Mouse (Mus musculus) limb, embryonic 14.5 days (tissue): ENCODE measurements around the gene Capn7. TPM values are rescaled to one million over a fixed set of nuclear protein-coding genes. Genes with fewer than 3 reads are reported as not detected.

Experiments
- ATAC-seq: fragments of 200-750 bp; cut with Nextera tagmentation; 2 replicates; pipeline ENCODE4 v1.8.0; 2017; ENCODE audit warnings: low read depth, moderate number of reproducible peaks, moderate TSS enrichment; ENCODE audit not compliant: low FRiP score
- DNase-seq: peaks from one replicate; pipeline ENCODE4 v3.0.0-alpha.2; 2015; ENCODE audit warnings: low spot score
- H3K27ac ChIP-seq: fragments of 300-500 bp; sonication (generic); replicated peaks from 2 replicates; pipeline ENCODE4 v1.5.1; 2014; ENCODE audit warnings: low read depth, mild to moderate bottlenecking, low read length, moderate library complexity, mixed read lengths
- H3K27me3 ChIP-seq: fragments of 300-500 bp; sonication (generic); 2 replicates; pipeline ENCODE4 v1.6.1; 2014; ENCODE audit warnings: low read length, mixed read lengths; ENCODE audit not compliant: control insufficient read depth, insufficient read depth
- H3K36me3 ChIP-seq: fragments of 300-500 bp; sonication (generic); 2 replicates; pipeline ENCODE4 v1.6.1; 2014; ENCODE audit warnings: mild to moderate bottlenecking, low read length, moderate library complexity, mixed read lengths; ENCODE audit not compliant: control insufficient read depth, insufficient read depth
- H3K4me1 ChIP-seq: fragments of 300-500 bp; sonication (generic); 2 replicates; pipeline ENCODE4 v1.6.1; 2014; ENCODE audit warnings: antibody characterized with exemption, low read length, mixed read lengths; ENCODE audit not compliant: control insufficient read depth, insufficient read depth
- H3K4me2 ChIP-seq: fragments of 300-500 bp; sonication (generic); replicated peaks from 2 replicates; pipeline ENCODE4 v1.6.1; 2014; ENCODE audit warnings: low read depth, mild to moderate bottlenecking, low read length, moderate library complexity; ENCODE audit not compliant: severe bottlenecking
- H3K4me3 ChIP-seq: fragments of 300-500 bp; sonication (generic); replicated peaks from 2 replicates; pipeline ENCODE4 v1.5.1; 2014; ENCODE audit warnings: low read length
- H3K9ac ChIP-seq: fragments of 300-500 bp; sonication (generic); 2 replicates; pipeline ENCODE4 v1.6.1; 2014; ENCODE audit warnings: mild to moderate bottlenecking, low read depth, low read length, moderate library complexity; ENCODE audit not compliant: severe bottlenecking
- H3K9me3 ChIP-seq: fragments of 300-500 bp; sonication (generic); 2 replicates; pipeline ENCODE4 v1.6.1; 2016; ENCODE audit warnings: low read length; ENCODE audit not compliant: control insufficient read depth
- POLR2A ChIP-seq: fragments of 200-500 bp; IDR thresholded peaks from 2 replicates; pipeline ENCODE4 v1.8.0; 2012; ENCODE audit warnings: inconsistent platforms, mild to moderate bottlenecking, moderate library complexity, borderline replicate concordance; ENCODE audit not compliant: insufficient read depth, insufficient read length; ENCODE audit errors: extremely low read depth
- WGBS: fragments of 180-500 bp; shearing (Covaris S2); extraction: QIAGEN DNeasy Blood & Tissue Kit; methylation state at CpG from one replicate; pipeline ENCODE4 v1.1.7; 2014; 5-methylcytosine and 5-hydroxymethylcytosine counted together
- polyA plus RNA-seq, 2 experiments: library from polyadenylated mRNA; depleted of rRNA in 1 of 2; stranded (reverse) in 1 of 2; unstranded in 1 of 2; fragments of >200 nt; fragmentation: Nextera tagmentation in 1 of 2; extraction: Ambion mirVana in 1 of 2; gene quantifications; 2 replicates each; pipeline versions ENCODE4 v1.2.1 to v1.2.3; 2012 to 2014

Gene Capn7
- polyA plus RNA-seq, 2 experiments, result 44.1 to 44.7 TPM

GRCm38 (mm10) chr14:31405652-31406051 lies 69.2 kb downstream of the Capn7 start:
- H3K36me3 ChIP-seq, result peaks cover 32% of the 10 kb centered on the region

GRCm38 (mm10) chr14:31406154-31406810 lies 69.8 kb downstream of the Capn7 start:
- Histone ChIP-seq H3K27me3 (no peaks in the 10 kb centered on the region), H3K4me1 (peaks cover 11% of the 10 kb centered on the region), H3K4me2 (no peak overlapping the region), H3K36me3 (peaks cover 31% of the 10 kb centered on the region), H3K9ac (no peak overlapping the region), H3K9me3 (no peaks in the 10 kb centered on the region), H3K4me3 (no peak overlapping the region), H3K27ac (no peak overlapping the region)
- ATAC-seq (no peak), DNase-seq (no peak)
- no peak for TF ChIP-seq POLR2A
- 83% methylated on average over 12 of the region's 12 CpGs for WGBS

More at GRCm38 (mm10) chr14:31405652-31406051, 69.2 kb downstream of the Capn7 start:
- TF ChIP-seq POLR2A, result no peak
- 79% methylated on average over 6 of the region's 6 CpGs for WGBS
- Histone ChIP-seq H3K4me3 (no peak overlapping the region), H3K4me2 (no peak overlapping the region), H3K9ac (no peak overlapping the region), H3K4me1 (peaks cover 11% of the 10 kb centered on the region), H3K9me3 (no peaks in the 10 kb centered on the region), H3K27me3 (no peaks in the 10 kb centered on the region), H3K27ac (no peak overlapping the region)
- ATAC-seq (no peak), DNase-seq (no peak)

GRCm38 (mm10) chr14:31407208-31407607 lies 70.8 kb downstream of the Capn7 start:
- ATAC-seq, result no peak
- H3K9ac ChIP-seq, result no peak overlapping the region
- DNase-seq, result no peak
- no peak overlapping the region for H3K27ac ChIP-seq
- no peak overlapping the region for H3K4me2 ChIP-seq
- H3K4me3 ChIP-seq, result no peak overlapping the region
- 66% methylated on average over 14 of the region's 15 CpGs for WGBS
- no peak for TF ChIP-seq POLR2A
- no peaks in the 10 kb centered on the region for H3K9me3 ChIP-seq
- peaks cover 31% of the 10 kb centered on the region for H3K36me3 ChIP-seq
- no peaks in the 10 kb centered on the region for H3K27me3 ChIP-seq
- H3K4me1 ChIP-seq, result peaks cover 11% of the 10 kb centered on the region

- DNase-seq, result no peak
- no peak for ATAC-seq
- H3K4me3 ChIP-seq, result no peak overlapping the region
- TF ChIP-seq POLR2A, result no peak
- H3K27me3 ChIP-seq, result no peaks in the 10 kb centered on the region
- H3K4me2 ChIP-seq, result no peak overlapping the region
- H3K4me1 ChIP-seq, result peaks cover 11% of the 10 kb centered on the region
- no peak overlapping the region for H3K9ac ChIP-seq
- no peaks in the 10 kb centered on the region for H3K9me3 ChIP-seq
- H3K27ac ChIP-seq, result no peak overlapping the region
- whole genome bisulfite sequencing, result 70% methylated on average over 6 of the region's 6 CpGs
- peaks cover 31% of the 10 kb centered on the region for H3K36me3 ChIP-seq
These were observed 71.6 kb downstream of the Capn7 start for GRCm38 (mm10) chr14:31407911-31408604.

GRCm38 (mm10) chr14:31408666-31409065 lies 72.2 kb downstream of the Capn7 start:
- Histone ChIP-seq H3K4me3 (no peak overlapping the region), H3K4me2 (no peak overlapping the region), H3K36me3 (peaks cover 31% of the 10 kb centered on the region), H3K9ac (no peak overlapping the region), H3K27me3 (no peaks in the 10 kb centered on the region), H3K27ac (no peak overlapping the region), H3K4me1 (peaks cover 11% of the 10 kb centered on the region), H3K9me3 (no peaks in the 10 kb centered on the region)
- no peak for ATAC-seq
- no peak for DNase-seq
- 62% methylated on average over 8 of the region's 8 CpGs for WGBS
- TF ChIP-seq POLR2A, result no peak
